Mouse (Mus musculus): ENCODE results near the gene Lrrc3c. TPM values are rescaled to one million over a fixed set of nuclear protein-coding genes. Genes with fewer than 3 reads are reported as not detected.
A peak's percentile ranks its signal among the peaks of the same experiment; 100 is the strongest.

Lrrc3c gene
- total RNA-seq (2015; ENCODE audit: low replicate concordance) (not detected in 2 replicates), total RNA-seq (2017; ENCODE audit: low replicate concordance) (not detected in 2 replicates)

DNA sequence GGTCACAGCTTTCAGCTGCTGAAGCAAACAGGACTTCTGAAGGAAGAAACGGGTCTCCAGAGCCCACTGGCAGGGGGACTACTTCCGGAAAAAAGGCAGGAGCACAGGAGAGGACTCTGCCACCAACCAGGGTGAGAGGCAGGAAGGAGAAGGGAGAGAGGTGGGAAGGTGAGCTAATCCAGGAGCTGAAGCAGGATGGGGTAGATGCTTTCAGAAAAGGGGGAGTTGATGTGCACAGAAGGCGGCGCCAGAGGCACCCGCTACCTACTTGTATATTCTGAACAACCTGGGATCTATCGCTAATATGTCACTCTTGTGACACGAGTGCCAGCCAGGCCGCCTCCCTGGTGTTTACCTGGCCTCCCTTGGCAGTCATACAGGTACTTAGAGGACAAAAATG is at the start of gene Lrrc3c:
Lrrc3c (plus strand) TSS at position 301 of the 400 bp plus-strand sequence.
- ATAC-seq (replicated peaks; ENCODE audit: low FRiP score, poor library complexity, severe bottlenecking) = 0 out of 2 replicates have a peak, but pooled peaks have one; percentile 3

DNA sequence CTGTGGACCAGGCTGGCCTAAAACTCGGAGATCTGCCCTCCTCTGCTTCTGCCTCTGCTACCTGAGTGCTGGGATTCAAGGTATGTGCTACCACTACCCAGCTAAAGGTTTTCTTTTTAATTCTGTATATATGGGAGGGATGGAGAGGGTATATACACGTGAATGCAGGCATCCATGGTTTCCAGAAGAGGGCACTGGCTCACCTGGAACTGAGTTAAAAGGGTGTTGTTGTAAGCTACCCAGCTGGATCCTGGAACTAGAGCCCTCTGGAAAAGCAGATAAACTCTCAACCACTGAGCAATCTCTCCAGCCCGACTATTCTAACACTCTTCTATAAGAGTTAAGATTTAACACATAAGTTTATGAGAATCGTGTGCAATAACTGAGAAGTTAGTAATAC is 48.7 kb upstream of the Lrrc3c start:
- no peak for ATAC-seq (replicated peaks; ENCODE audit: low FRiP score, poor library complexity, severe bottlenecking)

DNA sequence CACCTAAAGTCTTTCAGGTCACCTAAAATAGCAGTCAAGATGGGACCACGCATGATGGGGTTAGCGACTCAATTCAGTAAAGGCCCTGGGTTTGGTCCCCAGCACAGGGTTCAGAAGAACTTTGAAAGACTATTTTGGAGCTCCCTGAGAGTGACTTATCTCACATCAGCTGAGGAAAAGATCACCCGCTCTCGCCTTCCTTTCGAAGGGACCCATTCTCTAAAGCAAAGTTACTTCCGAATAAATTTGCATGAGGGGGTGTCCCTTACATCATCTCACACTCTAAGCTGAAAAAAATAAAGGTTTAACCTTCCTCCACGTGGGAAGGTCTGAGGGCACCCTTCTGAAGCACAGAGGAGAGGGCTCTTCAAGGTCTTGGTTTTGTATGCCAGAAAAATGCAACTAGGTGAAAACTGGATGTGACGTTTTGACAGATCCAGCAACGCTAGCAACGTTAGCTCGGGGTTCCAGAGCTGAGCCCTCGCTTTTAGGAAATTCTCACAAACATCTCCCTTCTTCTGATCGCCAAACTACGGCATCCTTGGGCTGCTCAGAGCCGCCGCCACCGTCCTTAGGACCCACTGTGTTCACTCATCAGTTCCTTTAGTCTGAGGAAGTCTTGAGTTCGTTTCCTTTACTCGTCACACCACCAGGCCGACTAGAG is 47.6 kb upstream of the Lrrc3c start:
- ATAC-seq (replicated peaks; ENCODE audit: low FRiP score, poor library complexity, severe bottlenecking) = peak; percentile 31

DNA sequence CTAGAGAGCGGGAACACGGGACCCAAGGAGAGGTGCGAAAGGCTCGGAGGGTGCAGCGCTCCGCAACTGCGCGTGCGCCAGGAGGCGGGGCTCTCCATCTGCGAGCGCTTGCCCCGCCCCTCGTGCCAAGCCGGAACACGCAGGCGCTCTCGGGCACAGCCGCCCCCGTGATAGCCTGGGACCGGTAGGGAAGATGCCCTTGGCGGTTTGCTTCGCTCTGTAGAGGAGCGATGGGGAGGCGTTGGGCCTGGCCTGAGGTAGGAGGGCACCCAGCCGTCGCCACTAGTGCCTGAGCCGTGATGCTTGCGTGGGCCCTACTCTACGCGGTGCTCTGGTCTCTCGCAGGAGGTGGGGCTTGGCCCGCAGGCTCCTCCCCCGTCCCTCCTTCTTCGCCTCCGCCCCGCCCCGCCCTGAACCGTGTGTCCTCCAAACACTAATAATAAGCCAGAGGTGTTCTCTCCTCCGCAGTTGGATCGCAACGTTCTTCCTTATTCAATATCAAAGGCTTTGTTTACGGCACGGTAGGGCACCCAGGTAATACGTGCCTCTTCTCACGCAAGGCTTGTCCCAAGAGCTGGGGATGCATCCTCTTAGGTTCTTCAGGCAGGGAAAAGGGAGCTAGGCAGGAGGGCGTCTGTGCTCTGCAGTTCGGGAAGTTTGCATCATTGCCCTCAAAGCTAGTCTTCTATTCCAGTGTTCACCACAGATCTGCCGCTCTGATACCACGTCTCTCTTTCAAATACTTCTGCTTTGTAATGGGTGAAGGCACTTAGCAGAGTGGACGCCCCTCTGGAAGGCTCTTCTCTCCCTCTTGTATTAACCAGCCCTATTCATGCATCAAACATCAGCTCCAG is 46.9 kb upstream of the Lrrc3c start, which contains the start of gene Zpbp2:
Zpbp2 (plus strand) TSS at position 123 of the 854 bp plus-strand sequence.
- ATAC-seq (replicated peaks; ENCODE audit: low FRiP score, poor library complexity, severe bottlenecking) = peak; percentile 93

DNA sequence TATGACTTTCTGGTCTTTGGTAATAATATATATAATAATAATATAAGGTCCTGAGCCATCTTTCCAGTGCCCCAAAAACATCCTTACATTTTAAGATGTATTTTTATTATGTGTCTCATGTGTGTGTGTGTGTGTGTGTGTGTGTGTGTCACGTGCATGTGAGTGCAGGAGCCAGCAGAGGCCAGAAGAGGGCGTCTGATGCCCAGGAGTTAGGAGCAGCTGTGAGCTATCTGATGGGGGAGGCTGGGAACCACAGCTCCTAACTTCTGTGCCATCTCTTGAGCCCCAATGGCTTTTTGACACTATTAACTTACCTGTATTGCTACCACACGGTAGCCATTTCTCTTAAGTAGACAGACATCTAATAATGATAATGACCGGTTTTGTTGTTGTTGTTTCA is 44.1 kb upstream of the Lrrc3c start:
- no peak for ATAC-seq (replicated peaks; ENCODE audit: low FRiP score, poor library complexity, severe bottlenecking)

DNA sequence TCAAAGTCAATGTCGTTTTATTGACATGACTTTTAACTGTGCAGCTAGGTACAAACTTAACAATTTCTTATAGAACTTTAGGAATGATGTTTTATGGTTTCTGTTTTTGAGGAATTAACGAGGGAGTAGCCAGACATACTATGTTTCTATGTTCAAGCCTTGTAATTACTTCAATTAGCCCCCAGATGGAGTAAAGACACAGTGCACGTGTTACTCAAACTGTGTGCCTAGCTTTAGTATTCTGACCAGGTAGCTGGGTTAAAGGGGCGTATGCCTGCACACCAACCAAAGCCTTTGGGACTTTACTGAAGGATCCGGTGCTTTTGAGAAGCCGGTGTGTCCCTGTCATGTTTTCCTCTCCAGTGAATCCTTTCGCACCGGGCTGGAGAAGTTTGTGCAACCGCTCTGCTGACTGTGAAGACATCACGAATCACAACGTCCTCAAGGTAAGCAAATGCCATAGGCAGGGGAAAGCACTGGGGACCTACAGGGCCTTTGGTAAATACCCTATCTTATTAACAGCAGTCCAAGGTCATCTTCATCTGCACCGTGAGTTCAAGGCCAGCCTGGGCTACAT is 42.9 kb upstream of the Lrrc3c start:
- no peak for ATAC-seq (replicated peaks; ENCODE audit: low FRiP score, poor library complexity, severe bottlenecking)

DNA sequence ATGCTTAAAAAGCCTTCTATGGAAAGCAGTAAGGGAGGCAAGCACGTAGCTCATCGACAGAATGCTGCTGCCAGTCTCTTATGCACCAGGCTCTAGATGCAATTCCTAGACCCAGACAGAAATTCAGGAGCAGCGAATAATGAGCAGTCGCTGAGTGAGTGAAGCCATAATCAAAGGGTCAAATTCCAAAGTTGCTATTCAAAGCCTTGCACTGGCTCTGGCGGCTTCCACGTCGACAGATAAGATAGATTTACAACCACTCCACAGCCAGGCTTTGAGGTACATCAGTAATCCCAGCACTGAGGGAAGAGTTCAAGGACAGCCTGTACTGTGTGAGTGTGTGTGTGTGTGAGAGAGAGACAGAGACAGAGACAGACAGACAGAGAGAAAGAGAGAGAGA is 37.1 kb upstream of the Lrrc3c start:
- no peak for ATAC-seq (replicated peaks; ENCODE audit: low FRiP score, poor library complexity, severe bottlenecking)

DNA sequence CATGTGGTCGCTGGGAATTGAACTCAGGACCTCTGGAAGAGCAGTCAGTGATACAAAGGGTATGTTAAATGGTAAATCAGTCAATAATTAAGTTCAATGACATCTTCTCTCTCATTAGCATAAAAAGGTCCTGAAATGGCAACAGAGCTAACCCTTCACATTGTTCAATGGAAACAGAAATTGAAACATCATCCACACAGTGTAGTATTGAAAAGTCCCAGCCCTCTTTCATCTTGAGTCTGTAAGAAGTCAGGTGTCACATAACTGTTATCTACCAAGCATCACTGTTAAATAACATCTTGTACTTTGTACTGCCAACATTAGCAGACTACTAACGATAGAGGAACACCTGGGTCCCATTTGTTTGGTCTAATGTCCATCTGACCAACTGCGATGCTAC is 35.1 kb upstream of the Lrrc3c start:
- no peak for ATAC-seq (replicated peaks; ENCODE audit: low FRiP score, poor library complexity, severe bottlenecking)

DNA sequence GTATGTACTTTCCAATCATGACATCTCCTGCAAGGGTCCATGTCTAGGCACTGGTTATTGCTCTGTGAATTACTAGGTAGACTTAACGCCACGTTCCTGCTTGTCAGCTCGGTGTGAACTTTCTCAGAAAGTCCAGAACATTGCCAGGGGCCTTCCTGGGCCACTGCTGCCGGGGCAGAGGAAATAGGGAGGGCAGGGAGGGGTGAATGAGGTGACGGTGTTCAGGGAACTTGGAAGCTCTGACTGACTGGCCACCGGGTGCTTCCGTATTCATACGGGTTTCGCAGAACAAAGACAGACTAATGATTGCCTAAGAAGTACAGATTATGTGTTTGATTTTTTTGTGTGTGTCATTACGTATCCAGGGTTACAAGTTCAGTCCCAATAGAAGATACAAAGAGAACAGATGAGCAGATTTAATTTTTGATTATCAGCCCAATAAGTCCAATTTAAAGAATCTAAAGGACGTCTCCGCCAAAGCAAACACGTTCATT is 34.1 kb upstream of the Lrrc3c start:
- ATAC-seq (replicated peaks; ENCODE audit: low FRiP score, poor library complexity, severe bottlenecking) = no peak

DNA sequence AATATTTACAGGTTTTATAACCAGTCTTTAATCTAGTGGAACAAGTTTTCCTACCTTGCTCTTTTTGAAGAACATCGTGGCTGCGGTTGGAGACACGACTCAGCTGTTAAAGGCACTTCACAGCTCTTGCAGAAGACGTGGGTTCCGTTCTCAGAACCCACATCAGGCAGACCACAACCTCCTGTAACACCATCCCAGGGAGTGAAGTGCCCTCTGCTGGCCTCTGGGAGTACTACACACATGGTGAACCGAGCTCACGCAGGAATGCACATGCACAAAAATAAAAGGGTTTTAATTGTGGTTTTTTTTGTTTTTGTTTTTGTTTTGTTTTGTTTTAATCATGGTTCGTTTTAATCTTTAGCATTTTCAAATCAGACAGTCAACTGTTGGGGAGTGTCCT is 29.8 kb upstream of the Lrrc3c start:
- ATAC-seq (replicated peaks; ENCODE audit: low FRiP score, poor library complexity, severe bottlenecking) = no peak

DNA sequence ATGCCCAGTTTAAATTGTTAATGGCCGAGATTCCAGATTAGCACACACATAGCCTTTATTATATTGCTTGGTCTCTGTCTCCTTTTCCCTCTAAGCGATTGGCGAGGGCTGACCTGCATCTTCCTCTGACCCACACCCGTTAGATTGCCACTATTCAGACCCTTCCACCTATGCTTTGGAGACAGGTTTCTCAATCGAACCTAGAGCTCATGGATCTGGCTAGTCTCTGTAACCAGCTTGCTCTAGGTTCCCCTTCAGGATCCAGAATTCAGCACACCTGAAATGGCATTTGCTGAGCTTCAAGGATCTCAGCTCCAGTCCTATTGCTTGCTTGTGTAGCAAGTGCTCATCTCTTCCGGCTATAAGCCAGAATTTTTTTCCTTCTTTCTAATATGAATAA is 28.6 kb upstream of the Lrrc3c start:
- ATAC-seq (replicated peaks; ENCODE audit: low FRiP score, poor library complexity, severe bottlenecking) = no peak

DNA sequence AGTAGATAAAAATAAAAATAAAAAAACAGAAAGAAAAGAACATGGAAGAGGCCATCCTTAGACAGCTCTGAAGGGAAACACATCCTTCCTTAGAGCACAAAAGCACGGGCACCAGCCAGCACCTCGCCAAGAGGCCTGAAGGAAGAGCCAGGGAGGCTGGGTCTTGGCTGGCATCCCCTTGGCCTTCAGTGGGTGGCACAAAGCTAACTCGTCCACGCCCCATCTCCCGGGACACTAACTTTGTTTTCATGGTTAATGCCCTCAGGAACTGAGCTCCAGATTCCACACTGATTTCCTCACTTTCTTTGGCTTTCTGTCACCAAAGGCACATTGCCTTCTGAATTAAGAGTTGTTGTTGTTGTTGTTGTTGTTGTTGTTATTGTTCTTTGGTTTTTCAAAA is 20.3 kb upstream of the Lrrc3c start:
- ATAC-seq (replicated peaks; ENCODE audit: low FRiP score, poor library complexity, severe bottlenecking) = no peak

DNA sequence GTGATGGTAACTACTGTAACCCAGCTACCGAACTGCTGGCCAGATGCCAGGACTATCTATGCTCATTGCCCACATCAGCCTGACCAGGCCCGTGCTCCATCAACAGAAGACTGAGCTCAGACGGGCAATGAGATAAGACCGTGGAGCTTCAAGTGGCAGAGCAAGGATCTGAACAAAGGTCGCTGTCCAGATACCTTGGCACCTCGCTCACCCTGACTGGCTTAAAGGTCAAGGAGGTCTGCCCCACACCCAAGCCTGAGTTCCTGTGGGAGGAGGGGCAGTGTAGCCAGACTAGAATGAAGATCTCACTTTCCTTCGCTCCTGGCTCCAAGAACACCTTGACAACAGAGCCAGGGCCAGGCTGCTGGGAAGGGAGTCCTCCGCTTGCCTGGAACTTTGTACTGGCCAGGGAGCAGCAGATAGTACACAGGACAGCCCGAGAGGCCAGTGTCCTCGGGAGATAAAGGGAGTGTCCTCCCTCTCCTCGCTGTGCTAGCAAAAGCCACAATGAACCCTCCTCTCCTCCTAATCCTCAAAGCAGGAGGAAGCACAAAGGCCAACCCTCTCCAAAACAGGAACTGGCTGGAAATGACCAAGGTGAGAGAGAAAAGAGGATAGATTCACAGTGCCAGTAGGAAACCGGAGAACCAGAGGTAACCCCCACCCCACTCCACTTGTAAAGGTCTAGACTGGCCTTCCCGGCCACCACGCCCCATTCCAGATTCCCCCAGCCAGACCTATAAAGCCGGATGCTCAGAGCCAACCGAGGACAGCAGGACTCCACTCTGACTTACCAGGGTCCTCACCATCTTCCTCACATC is 17.6 kb upstream of the Lrrc3c start:
- peak; percentile 62 for ATAC-seq (replicated peaks; ENCODE audit: low FRiP score, poor library complexity, severe bottlenecking)

DNA sequence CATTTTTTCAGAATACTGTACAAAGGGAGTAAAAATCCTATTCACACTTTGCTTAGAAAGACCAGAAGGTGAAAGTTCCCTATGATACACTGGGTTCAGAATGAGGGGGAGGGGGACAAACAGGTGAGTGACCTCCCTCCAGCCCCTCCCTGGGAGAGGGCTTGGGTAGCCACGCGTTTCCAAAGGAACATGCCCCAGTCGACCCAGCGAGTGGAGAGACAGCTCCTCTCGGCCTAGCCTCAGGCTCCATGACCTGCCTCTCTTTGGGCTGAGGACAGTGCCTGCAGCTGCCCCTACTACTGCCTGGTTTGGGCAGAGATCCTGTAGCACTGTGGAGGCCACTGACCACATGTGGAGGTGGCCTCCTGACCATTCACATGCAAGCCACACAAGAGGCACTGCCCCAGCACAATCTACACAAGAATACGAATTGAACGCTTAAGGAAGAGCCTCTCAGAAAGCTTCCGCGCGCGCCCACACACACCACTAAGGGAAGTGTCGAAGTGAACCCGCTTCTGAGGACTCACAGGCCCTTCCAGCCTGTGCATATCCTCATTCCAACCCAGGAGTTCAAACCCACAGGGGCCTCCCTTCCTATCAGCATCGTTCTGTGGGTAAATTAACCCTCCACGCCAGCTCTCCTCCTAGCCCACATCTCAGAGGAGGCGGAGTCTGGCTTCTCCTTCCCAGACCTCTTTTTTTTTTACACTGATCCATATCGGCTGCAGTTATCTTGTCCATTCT is 16.6 kb upstream of the Lrrc3c start:
- ATAC-seq (replicated peaks; ENCODE audit: low FRiP score, poor library complexity, severe bottlenecking) = peak; percentile 31

DNA sequence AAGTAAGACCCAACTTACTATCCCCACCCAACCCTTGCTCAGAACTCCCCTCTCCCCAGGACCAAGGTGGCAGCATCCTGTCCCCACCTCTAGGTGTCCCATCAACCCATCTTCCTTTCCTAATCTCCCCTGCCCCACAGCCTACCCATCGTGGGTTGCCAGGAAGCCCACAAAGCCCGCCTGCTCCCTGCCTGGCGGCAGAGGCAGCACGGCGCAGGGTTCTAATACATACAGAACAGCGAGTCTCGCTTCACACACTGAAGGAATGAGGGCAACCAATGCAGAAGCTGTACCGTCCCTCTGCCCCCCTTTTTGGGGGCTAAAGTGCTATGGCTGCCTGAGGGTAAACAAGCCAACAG is 16.1 kb upstream of the Lrrc3c start:
- ATAC-seq (replicated peaks; ENCODE audit: low FRiP score, poor library complexity, severe bottlenecking) = peak; percentile 17; the same call in 1 of the 2 replicates

DNA sequence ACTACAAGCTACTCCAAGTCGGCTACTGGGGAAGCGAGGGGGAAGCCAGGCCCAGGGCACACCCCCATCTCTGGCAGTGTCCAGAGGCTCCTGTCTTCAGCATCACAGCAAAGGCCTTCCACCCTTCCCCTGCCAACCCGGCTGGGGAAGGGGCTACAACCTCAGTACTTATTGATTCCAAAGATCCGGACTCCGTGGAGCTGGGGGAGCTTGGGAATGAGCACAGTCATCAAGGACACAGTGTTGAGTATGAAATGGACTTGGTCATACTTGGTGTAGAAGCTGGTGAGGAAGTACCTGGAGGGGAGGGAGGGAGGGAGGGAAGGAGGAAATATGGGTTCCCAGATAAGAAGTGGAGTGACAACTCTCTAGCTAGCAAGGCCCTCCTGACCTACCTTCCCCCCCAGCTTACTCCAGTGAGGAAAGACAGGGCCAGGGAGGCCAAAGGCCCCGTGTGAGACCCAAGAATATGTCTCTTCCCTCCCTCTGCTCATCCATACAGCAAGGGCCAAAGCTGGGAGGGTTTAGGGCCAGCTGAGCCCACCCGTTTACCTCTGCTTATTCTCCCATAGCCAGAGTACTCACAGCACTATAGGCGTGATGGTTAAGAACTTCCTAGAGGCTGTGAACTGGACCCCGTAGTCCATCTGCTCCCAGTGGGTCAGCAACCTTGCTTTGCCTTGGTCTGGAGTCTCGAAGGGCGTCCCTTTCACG is 15.4 kb upstream of the Lrrc3c start:
- peak; percentile 32 for ATAC-seq (replicated peaks; ENCODE audit: low FRiP score, poor library complexity, severe bottlenecking)

DNA sequence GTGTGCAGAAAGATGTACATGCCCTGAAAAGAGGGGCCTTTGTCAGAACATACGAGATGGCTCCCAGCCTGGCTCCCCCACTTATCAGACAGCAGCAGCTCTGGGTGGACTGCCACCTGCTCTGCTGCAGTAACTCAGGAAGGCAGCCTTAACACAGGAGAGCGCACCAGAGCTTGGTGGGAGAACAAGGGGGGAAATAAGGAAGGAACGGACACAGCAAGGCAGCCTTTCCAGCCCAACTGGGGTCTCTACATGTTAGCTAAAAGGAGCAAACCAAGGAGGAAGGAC is 14.9 kb upstream of the Lrrc3c start:
- ATAC-seq (replicated peaks; ENCODE audit: low FRiP score, poor library complexity, severe bottlenecking) = peak; percentile 46

DNA sequence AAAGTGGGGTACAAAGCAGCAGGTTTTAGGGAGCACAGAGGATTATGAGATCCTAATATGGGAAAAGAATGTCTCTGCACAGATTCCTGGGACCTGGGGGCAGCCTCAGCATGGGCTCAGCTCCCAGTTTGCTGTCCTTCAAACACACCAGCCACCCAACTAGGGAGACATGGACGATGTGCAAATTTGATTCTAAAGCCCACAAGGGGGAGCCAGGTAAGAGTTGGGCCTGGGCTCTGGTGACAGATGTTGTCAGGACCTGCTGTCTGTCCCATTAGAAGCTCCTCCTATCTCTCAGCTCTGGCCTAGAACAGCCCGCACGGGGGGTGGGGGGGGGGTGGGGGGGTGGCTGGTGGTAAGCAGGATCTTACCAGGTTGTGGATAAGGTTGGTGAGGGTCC is 14.5 kb upstream of the Lrrc3c start:
- ATAC-seq (replicated peaks; ENCODE audit: low FRiP score, poor library complexity, severe bottlenecking) = 0 out of 2 replicates have a peak, but pooled peaks have one; percentile 13

DNA sequence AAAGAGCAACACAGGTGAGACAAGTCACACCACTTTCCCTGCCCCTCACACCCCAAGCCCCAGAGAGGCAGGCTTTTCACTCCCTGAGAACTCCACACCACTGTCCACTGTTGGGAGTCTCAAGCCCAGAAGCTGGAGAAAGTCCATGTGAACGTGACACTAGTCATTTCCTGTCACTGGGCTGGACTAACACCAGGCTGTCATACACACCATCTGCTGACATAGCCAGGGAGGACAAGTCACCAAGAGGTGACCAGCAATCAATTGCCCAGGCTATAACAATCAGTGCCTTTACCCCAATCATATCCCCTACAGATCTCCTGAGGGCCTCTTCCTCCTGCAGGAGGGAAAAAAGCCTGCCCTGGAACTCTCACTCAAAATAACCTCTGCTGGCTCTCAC is 13.9 kb upstream of the Lrrc3c start:
- no peak for ATAC-seq (replicated peaks; ENCODE audit: low FRiP score, poor library complexity, severe bottlenecking)

All from erythroid progenitor cell, adult 5-6 weeks (primary cell).